Mouse (Mus musculus) lung, embryonic 16.5 days (tissue): ENCODE measurements around the gene Man2b2. TPM values are rescaled to one million over a fixed set of nuclear protein-coding genes. Genes with fewer than 3 reads are reported as not detected.

Experiments
- ATAC-seq: fragments of 200-750 bp; cut with Nextera tagmentation; 2 replicates; pipeline ENCODE4 v1.8.0; 2017; ENCODE audit warnings: low read depth, mild to moderate bottlenecking, moderate library complexity
- H3K27ac ChIP-seq: fragments of 300-500 bp; sonication (generic); 2 replicates; pipeline ENCODE4 v1.5.1; 2014; ENCODE audit warnings: mild to moderate bottlenecking, control low read depth, low read length
- H3K27me3 ChIP-seq: fragments of 300-500 bp; sonication (generic); 2 replicates; pipeline ENCODE4 v1.6.1; 2014; ENCODE audit warnings: low read depth, low read length, mixed read lengths; ENCODE audit not compliant: control insufficient read depth, insufficient read depth
- H3K36me3 ChIP-seq: fragments of 300-500 bp; sonication (generic); 2 replicates; pipeline ENCODE4 v1.6.1; 2014; ENCODE audit warnings: low read length; ENCODE audit not compliant: control insufficient read depth, insufficient read depth
- H3K4me1 ChIP-seq: fragments of 300-500 bp; sonication (generic); replicated peaks from 2 replicates; pipeline ENCODE4 v1.6.1; 2014; ENCODE audit warnings: low read length, mixed read lengths; ENCODE audit not compliant: control insufficient read depth, insufficient read depth
- H3K4me2 ChIP-seq: fragments of 300-500 bp; sonication (generic); 2 replicates; pipeline ENCODE4 v1.6.1; 2014; ENCODE audit warnings: low read depth, low read length, control low read depth
- H3K4me3 ChIP-seq: fragments of 300-500 bp; sonication (generic); 2 replicates; pipeline ENCODE4 v1.5.1; 2014; ENCODE audit warnings: mild to moderate bottlenecking, low read length, control low read depth
- H3K9ac ChIP-seq: fragments of 300-500 bp; sonication (generic); 2 replicates; pipeline ENCODE4 v1.6.1; 2014; ENCODE audit warnings: low read length, control low read depth
- H3K9me3 ChIP-seq: fragments of 300-500 bp; sonication (generic); 2 replicates; pipeline ENCODE4 v1.6.1; 2016; ENCODE audit warnings: low read length; ENCODE audit not compliant: control insufficient read depth
- WGBS: fragments of 180-500 bp; shearing (Covaris S2); extraction: QIAGEN DNeasy Blood & Tissue Kit; methylation state at CpG from one replicate; pipeline ENCODE4 v1.1.7; 2014; 5-methylcytosine and 5-hydroxymethylcytosine counted together
- polyA plus RNA-seq: library from polyadenylated mRNA; unstranded; fragments of >200 nt; fragmentation: Nextera tagmentation; extraction: Ambion mirVana; gene quantifications from 2 replicates; pipeline ENCODE4 v1.2.1, GENCODE M21; 2015

Man2b2 gene
- polyA plus RNA-seq, 1 experiment from 2014 or later, result 18.1 TPM

DNA sequence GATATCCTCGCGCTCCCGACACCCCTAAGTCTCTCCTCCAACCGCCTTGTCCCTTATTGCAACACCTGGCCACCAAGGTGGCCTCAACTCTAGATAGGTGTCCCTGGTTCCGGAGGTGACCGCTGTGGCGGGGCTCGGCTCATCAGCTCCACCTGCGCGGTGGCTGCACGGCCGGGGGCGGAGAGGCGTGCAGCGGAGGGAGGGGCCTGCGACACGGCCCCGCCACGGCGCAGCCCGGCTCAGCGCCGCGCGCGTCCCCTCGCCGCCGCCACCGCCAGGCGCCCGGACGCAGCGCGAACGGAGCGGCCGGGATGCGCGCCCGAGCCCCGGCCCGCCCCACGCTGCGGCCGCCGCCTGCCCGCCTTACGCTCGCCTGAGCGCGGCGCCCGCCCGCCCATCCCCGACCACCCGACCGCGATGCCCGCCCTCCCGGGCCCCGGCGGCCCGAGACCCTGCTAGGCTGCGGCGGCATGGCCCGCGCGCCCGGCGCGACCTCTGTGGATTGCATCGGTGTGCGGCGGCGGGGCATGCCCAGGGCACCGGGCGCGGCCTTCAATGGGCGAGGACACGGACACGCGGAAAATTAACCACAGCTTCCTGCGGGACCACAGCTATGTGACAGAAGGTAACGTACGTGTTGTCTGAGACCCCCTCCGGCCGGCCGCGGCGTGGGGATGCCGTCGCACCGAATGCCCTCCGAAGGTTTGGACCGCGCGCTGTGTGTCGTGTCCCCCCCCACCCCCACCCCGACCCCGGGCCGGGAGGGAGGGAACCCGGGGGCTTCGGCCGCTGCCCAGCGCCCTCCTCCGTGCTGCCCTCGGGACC lies 38.0 kb upstream of the Man2b2 start, which contains the start of gene Ppp2r2c:
Gene Ppp2r2c, plus strand, starts transcription at position 248 of the 825 bp plus-strand sequence.
- H3K27ac ChIP-seq, result no peak within 1 kb of the TSS
- H3K4me1 ChIP-seq, result 0 out of 2 replicates have a peak, but pooled peaks cover 2% of the 10 kb centered on the region
- H3K4me3 ChIP-seq, result peak within 1 kb of the TSS; percentile 39
- ATAC-seq, result no peak
- H3K27me3 ChIP-seq, result peaks cover 69% of the 10 kb centered on the region
- WGBS, result under 1% methylated on average over 46 of the region's 108 CpGs
- H3K4me2 ChIP-seq, result peak within 1 kb of the TSS; percentile 63
- no peaks in the 10 kb centered on the region for H3K9me3 ChIP-seq
- H3K36me3 ChIP-seq, result no peaks in the 10 kb centered on the region
- H3K9ac ChIP-seq, result no peak within 1 kb of the TSS

DNA sequence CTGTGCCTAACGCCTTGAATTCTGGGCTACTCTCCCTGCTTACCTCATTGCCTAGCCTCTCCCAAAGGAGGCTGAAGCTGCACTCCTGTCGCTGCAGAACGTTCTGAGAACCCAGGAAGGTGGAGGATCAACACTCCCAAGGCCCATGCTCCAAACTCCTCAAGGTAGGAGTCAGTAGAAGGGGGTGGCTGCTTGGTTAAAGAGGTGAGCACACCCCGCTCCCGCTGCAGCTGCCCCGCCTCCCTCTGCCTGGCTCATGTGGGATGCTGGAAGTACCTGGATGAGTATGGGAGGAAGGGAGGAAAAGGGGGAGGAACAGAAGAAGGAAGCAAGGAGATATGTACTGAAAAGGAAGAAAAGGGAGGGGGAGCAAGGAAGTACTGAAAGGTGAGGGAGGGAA lies 37.1 kb upstream of the Man2b2 start:
- H3K27me3 ChIP-seq, result peaks cover 61% of the 10 kb centered on the region

DNA sequence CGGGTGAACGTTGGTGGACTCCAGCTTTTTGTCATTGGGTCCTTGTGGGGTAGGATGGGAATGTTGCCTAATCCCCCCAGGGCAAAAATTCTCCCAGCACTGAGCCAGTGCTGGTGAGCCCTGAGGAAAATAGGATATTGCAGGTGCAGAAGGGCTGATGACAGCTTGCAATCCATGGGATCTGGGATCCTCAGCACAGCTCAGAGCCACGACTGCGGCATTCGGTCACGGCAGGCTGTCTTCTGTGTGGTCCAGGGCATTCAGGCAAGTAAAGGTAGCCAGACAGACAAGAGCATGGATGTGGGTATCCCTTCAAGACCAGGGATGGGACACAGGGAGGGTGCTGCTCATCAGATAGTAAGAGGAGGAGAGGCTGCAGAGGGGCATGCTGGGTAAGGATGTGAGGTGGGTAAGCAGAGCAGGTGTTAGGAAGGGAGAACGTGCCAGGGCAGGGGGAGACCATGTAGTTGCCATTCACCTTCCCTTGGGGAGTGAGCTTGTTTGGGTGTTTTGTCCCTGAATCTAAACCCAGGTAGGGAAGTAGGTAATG lies 36.3 kb upstream of the Man2b2 start:
- no peak overlapping the region for H3K4me2 ChIP-seq
- H3K27ac ChIP-seq, result no peak overlapping the region
- no peak overlapping the region for H3K9ac ChIP-seq
- ATAC-seq, result no peak
- H3K4me3 ChIP-seq, result no peak overlapping the region
- no peaks in the 10 kb centered on the region for H3K36me3 ChIP-seq
- H3K9me3 ChIP-seq, result no peaks in the 10 kb centered on the region
- H3K27me3 ChIP-seq, result peaks cover 59% of the 10 kb centered on the region
- WGBS, result 69% methylated on average over 7 of the region's 7 CpGs
- 0 out of 2 replicates have a peak, but pooled peaks cover 2% of the 10 kb centered on the region for H3K4me1 ChIP-seq

More for the DNA sequence above, 37.1 kb upstream of the Man2b2 start:
- no peaks in the 10 kb centered on the region for H3K36me3 ChIP-seq
- no peak overlapping the region for H3K27ac ChIP-seq
- 0 out of 2 replicates have a peak, but pooled peaks cover 2% of the 10 kb centered on the region for H3K4me1 ChIP-seq
- no peak overlapping the region for H3K4me3 ChIP-seq
- no peak overlapping the region for H3K9ac ChIP-seq
- ATAC-seq, result no peak
- no peaks in the 10 kb centered on the region for H3K9me3 ChIP-seq
- WGBS, result 14% methylated on average over 6 of the region's 6 CpGs
- no peak overlapping the region for H3K4me2 ChIP-seq

DNA sequence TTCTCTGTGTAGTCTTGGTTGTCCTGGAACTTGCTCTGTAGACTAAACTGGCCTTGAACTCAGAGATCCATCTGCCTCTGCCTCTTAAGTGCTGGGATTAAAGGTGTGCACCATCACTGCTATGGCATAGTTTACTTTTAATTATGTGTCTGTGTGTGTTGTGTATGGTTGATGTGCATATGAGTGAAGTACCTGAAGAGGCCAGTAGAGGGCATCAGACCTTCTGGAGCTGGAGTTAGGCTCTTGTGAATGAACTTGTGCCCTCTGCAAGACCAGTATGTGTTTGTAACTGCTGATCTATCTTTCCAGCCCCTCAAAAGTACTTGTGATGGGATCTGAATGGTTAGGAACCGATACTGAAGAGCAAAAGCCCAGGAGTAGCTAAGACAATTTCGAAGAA lies 30.6 kb upstream of the Man2b2 start:
- H3K4me2 ChIP-seq, result no peak overlapping the region
- ATAC-seq, result no peak
- WGBS, result 84% methylated on average over 2 of the region's 2 CpGs
- no peaks in the 10 kb centered on the region for H3K9me3 ChIP-seq
- no peak overlapping the region for H3K4me3 ChIP-seq
- H3K27ac ChIP-seq, result no peak overlapping the region
- no peaks in the 10 kb centered on the region for H3K36me3 ChIP-seq
- H3K27me3 ChIP-seq, result peaks cover 9% of the 10 kb centered on the region
- no peak overlapping the region for H3K9ac ChIP-seq
- H3K4me1 ChIP-seq, result no peaks in the 10 kb centered on the region

DNA sequence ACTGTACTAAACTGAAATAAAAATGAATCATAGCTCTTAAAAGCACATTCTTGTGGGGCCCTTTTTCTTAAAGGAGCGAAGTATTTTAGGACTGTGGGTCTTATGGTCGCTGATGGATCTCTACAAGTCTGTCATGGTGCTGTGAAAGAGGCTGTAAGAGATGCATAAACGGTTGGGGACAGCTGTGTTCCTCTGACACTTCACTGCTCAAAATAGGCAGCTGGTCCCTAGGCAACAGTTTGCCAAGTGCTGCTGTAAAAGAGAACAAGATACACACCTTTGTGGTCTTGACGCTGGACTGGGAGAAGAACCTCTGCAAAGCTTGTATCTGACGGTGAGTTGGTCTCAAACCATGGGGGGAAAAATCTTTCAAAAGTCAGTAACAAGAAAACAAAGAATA lies 27.1 kb upstream of the Man2b2 start:
- no peaks in the 10 kb centered on the region for H3K9me3 ChIP-seq
- no peak overlapping the region for H3K4me2 ChIP-seq
- no peaks in the 10 kb centered on the region for H3K27me3 ChIP-seq
- H3K4me1 ChIP-seq, result no peaks in the 10 kb centered on the region
- WGBS, result 67% methylated on average over 5 of the region's 5 CpGs
- H3K27ac ChIP-seq, result no peak overlapping the region
- no peak for ATAC-seq
- H3K4me3 ChIP-seq, result no peak overlapping the region
- no peaks in the 10 kb centered on the region for H3K36me3 ChIP-seq
- H3K9ac ChIP-seq, result no peak overlapping the region

DNA sequence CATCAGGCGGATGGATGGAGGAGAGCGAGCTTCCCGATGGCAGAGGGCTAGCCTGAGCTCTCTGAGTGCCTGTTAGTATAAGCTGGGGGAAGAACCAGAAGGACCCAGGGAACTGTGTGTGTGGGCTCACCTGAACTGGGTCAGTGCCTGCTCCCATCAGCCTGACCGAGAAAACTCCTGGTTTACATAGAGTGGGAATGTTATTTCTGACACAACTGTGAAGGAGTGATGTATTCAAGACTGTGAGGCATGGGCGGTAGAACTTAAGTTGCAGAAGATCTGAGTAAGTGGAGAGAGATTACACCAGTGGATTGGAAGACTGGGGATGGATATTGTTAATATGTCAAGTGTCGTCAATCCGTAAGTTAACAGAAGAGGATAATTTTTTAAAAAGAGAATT lies 26.1 kb upstream of the Man2b2 start:
- Histone ChIP-seq H3K4me2 (no peak overlapping the region), H3K4me1 (no peaks in the 10 kb centered on the region), H3K9me3 (no peaks in the 10 kb centered on the region), H3K36me3 (no peaks in the 10 kb centered on the region), H3K4me3 (no peak overlapping the region), H3K27ac (no peak overlapping the region), H3K27me3 (no peaks in the 10 kb centered on the region), H3K9ac (no peak overlapping the region)
- ATAC-seq, result no peak
- 84% methylated on average over 7 of the region's 7 CpGs for WGBS

DNA sequence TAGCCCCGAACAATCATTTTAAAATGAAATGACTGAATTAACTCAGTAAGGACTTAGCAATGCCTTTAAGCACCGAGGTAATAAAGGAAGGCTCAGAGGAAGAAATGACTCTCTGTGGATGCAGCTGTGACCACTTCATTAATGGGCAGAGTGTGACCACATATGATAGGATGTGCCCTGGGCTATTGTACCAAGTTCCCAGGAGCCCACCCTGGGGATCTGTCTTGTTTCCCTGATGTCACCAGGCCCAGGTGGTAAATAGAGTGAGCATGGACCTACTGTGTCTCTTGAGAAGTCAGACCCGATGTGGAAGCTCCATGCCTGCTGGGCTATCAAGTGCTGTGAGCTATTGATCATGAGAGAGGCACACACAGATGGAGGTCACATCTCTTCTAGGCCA lies 24.7 kb upstream of the Man2b2 start:
- no peak for ATAC-seq
- no peaks in the 10 kb centered on the region for H3K9me3 ChIP-seq
- no peak overlapping the region for H3K27ac ChIP-seq
- 78% methylated on average over 3 of the region's 3 CpGs for WGBS
- no peak overlapping the region for H3K4me2 ChIP-seq
- no peak overlapping the region for H3K4me3 ChIP-seq
- no peaks in the 10 kb centered on the region for H3K4me1 ChIP-seq
- H3K9ac ChIP-seq, result no peak overlapping the region
- no peaks in the 10 kb centered on the region for H3K27me3 ChIP-seq
- no peaks in the 10 kb centered on the region for H3K36me3 ChIP-seq

DNA sequence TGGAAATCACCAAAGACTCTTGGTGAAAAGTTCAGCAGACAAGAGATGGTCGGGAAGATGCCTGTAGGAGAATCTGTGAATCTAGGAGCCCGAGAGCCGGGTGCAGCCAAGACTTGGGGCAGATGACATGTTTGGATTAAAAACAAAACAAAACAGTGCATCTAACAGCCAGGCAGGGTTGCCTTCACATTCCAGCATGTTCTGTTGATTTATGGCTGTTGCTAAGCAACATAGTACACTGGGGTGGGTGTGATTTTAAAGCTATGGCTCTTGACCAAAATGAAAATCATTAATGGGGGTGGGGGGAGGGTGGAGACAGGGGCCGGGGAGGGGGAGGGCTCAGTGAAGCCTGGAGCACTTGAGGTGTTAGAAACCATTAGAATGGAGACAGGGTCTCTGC lies 21.1 kb upstream of the Man2b2 start:
- Histone ChIP-seq H3K27ac (no peak overlapping the region), H3K4me2 (no peak overlapping the region), H3K4me1 (no peaks in the 10 kb centered on the region), H3K9me3 (no peaks in the 10 kb centered on the region), H3K36me3 (no peaks in the 10 kb centered on the region), H3K9ac (no peak overlapping the region), H3K4me3 (no peak overlapping the region), H3K27me3 (no peaks in the 10 kb centered on the region)
- 38% methylated on average over 4 of the region's 4 CpGs for WGBS
- ATAC-seq, result no peak

DNA sequence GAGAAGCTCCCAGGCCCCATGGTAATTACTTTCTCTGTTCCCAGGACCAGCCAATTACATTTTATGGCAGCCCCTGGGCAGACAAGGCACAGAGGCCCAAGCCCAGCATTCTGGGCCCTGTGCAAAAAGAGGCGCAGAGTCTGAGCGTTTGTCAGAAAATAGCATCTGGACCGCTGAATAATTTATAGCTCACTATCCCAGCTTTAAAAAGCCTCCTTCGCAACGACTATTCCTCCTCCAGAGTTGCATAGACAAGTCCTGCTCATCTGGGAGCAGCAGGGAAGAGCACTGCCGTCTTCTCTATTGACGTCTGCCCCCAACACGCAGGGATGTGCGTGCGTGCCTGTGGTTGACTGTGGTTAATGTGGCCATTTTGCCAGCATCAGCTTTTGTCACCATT lies 14.0 kb upstream of the Man2b2 start:
- H3K27ac ChIP-seq, result no peak overlapping the region
- no peak for ATAC-seq
- no peaks in the 10 kb centered on the region for H3K4me1 ChIP-seq
- H3K9ac ChIP-seq, result no peak overlapping the region
- H3K4me3 ChIP-seq, result no peak overlapping the region
- no peak overlapping the region for H3K4me2 ChIP-seq
- H3K36me3 ChIP-seq, result no peaks in the 10 kb centered on the region
- H3K27me3 ChIP-seq, result no peaks in the 10 kb centered on the region
- 90% methylated on average over 10 of the region's 10 CpGs for WGBS
- H3K9me3 ChIP-seq, result 0 out of 2 replicates have a peak, but pooled peaks cover 2% of the 10 kb centered on the region
